Mouse (Mus musculus): ENCODE data around the gene Slc15a4.

Gene Slc15a4

DNA sequence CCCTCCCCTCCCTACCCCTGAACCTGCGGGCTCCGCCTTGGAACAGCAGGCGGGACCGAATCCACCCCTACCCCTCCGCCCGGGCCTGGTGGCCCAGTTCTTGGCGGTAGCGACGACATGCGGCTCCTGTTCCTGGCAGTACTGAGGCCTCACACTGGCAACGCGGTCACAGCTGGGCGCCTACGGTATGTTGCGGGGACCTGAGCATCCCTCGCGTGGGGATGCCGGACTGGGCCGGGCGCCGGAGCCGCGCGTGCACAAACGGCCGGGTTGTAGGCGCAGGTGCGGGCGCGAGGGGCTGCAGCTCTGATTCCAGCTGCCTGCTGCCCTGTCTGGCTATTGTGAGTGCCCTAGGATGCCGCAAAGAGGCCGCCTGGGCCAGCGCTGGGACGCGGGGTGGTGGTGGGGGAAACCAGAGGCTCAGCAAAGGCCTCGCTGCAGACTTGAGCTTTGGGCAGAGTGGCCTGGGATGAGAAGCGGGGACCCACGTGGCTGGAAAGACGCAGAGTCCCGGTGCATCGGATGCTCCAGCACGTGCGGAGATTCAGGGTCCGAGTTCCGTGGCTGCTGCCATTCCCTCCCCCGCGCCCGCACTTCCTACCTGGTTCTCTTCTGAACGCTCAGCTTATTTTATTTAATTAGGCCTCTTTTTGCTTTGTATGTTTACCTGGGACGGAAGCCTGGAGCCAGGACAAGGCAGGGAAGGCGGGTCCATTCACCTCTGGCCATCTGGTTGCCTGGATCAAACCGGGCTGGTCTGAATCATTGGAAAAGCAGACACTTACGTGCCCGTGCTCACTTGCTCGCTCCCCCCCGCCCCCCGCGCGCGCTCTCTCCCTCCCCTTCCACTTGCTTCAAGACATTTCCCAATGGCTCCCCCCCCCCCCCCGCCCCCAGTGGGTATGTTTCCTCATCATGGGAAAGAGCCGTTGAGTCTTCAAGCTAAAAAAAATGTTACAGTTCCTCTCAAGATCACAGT lies at the start of gene Slc15a4, which contains the start of gene Glt1d1:
Gene Slc15a4, minus strand, starts transcription at position 731 of the 979 bp plus-strand sequence.
Gene Glt1d1, plus strand, starts transcription at position 96 of the 979 bp plus-strand sequence.
- in situ Hi-C loops (cut with MboI, MseI): no loop called here

DNA sequence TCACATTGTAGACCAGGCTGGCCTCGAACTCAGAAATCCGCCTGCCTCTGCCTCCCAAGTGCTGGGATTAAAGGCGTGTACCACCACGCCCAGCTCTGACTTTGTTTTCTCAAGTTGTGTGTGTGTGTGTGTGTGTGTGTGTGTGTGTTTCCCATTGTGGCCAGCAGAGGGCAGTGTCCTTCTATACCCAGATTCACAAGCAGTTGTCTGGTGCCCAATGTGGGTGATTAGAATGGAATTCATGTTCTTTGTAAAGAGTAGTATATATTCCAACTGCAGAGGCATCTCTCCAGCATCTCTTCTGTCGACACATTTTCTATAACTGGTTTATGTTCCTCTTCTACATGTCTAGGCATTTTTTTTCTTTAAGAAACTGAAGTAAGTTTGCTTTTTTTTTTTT lies 45.8 kb upstream of the Slc15a4 start:
- in situ Hi-C loops (cut with MboI, MseI): loop anchor here in 1 of 2 experiments (25.0 kb wide), 1 partner anchor 1816 kb away; no protein-coding TSS in a partner anchor

DNA sequence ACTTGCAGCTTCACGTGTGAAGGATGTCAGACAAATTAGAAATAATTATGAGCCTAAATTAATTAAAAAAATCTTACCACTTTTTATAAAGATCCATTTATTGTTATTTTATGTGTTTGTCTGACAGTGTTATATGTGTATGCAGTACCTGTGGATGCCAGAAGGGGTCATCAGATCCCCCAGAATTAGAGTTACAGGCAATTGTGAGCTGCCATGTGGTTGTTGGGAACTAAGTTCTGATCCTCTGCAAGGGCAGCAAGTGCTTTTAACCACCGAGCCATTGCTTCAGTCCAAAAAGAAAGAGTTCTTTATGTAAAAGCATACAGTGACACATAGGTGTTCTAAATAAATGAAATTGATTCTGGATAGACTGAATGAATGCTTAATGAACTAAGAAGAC lies 44.9 kb upstream of the Slc15a4 start:
- in situ Hi-C loops (cut with MboI, MseI): loop anchor here in 1 of 2 experiments (25.0 kb wide), 1 partner anchor 1815 kb away; no protein-coding TSS in a partner anchor

DNA sequence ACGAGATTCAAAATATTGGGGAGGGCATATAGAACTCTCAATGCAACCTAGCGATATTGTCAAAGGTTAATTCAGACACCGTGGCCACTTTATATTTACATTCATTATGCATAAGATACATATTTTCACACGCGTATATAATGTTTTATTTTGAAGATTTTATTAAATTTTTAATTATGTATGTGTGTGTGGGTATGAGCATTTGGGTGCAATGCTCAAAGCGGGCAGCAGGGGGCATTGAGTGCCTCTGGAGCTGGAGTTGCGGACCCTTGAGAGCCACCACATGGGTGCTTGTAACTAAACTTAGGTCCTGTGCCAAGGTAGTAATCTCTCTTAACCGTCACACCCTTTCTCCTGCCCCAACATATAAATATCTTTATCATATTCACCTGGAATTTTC lies 41.2 kb upstream of the Slc15a4 start:
- in situ Hi-C loops (cut with MboI, MseI): no loop called here

DNA sequence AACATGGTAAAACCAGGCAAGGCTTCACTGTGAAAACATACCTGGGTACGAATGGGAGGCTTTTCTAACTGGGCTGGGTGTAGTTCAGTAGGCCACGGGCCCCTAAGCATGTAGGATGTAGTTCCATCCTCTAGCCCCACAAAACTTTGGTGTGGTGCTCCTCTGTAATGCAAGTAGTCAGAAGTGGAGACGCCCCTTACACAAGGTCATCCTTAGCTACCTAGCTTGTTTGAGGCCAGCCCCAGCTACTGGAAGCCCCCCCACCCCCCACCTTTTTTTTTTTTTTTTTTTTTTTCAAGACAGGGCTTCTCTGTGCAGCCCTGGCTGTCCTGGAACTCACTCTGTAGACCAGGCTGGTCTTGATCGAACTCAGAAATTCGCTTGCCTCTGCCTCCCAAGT lies 28.3 kb upstream of the Slc15a4 start:
- in situ Hi-C loops (cut with MboI, MseI): loop anchor here in 1 of 2 experiments (10.0 kb wide), 1 partner anchor 1596 kb away; no protein-coding TSS in a partner anchor

DNA sequence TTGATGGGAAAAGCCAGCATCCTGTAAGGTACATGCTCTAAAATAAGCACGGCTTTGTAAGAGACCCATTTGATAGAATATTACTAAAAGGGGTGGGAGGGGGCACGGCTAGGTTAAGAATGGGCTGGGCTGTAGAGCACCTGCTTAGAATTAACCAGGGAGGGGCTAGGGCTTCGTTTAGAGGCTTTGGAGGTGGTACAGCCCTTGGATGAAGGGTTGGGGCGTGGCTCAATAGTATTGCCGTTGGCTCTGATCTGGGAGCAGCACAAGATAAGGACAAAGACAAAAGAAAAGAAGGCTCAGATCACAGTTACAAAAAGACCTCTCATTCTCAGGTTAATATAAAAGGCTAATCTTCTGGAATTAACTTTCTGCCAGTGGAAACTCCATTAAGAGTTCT lies 27.6 kb upstream of the Slc15a4 start:
- in situ Hi-C loops (cut with MboI, MseI): loop anchor here in 1 of 2 experiments (10.0 kb wide), 1 partner anchor 1595 kb away; no protein-coding TSS in a partner anchor

DNA sequence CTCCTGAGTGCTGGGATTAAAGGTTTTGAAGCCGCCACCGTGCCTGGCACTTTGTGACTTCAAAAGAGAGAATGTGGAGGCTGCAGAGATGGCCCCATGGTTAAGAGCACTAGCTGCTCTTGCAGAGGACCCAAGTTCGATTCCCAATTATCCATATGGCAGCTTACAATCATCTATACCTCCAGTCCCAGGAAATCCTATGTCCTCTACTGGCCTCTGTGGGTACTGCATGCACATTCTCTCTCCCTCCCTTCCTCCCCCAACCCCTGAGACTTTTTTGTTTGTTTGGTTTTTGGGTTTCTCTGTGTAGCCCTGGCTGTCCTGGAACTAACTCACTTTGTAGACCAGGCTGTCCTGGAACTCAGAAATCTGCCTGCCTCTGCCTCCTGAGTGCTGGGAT lies 26.6 kb upstream of the Slc15a4 start:
- in situ Hi-C loops (cut with MboI, MseI): no loop called here

DNA sequence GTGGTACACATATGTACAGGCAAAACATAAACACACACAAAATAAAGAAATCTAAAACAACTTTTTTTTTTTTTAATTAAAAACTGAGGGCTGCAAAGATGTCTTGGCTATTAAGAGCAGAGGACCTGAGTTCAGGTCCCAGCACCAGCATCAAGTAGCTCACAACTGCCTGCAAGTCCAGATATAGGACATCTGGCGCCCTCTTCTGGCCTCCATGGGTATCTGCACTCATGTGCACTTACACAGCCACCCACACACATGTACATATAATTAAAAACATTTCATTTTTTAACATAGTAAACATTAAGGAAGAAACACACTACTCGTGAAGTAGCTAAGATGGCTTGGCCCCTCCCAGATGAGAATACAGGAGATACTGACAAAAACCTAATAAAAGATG lies 25.6 kb upstream of the Slc15a4 start:
- in situ Hi-C loops (cut with MboI, MseI): no loop called here

DNA sequence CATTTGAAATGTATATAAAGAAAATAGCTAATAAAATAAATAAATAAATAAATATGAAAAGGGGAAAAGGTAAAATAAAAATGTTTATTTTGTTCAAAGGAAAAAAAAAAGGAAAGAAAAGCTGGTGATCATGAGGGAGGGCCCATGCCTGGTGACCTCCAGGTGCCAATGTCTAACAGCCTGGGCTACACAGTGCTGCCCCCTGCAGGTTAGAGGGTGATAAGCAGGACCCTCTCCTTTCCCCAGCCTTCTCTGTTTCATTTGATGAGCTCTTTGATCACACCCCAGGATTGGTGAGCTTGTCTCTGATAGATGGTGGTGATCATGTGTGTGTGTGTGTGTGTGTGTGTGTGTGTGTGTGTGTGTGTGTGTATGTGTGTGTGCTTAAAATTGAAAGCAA lies 16.4 kb upstream of the Slc15a4 start:
- in situ Hi-C loops (cut with MboI, MseI): no loop called here

DNA sequence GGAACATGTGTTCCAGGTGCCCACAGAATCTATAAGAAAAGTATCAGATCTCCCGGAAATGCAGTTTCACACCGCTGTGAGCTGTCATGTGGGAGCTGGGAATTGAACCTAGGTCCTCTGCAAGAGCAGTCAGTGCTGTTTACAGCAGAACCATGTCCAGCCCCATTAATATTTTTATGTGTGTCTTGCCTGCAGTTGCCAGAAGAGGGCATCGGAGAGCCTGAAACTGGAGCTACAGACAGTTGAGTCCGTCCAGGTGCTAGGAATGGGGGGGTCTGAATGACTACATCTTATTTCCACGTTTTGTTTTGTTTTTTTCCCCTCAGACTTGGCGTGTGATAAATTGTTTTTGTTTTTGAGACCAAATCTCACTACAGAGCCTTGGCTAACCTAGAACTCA lies 15.3 kb upstream of the Slc15a4 start:
- in situ Hi-C loops (cut with MboI, MseI): no loop called here

DNA sequence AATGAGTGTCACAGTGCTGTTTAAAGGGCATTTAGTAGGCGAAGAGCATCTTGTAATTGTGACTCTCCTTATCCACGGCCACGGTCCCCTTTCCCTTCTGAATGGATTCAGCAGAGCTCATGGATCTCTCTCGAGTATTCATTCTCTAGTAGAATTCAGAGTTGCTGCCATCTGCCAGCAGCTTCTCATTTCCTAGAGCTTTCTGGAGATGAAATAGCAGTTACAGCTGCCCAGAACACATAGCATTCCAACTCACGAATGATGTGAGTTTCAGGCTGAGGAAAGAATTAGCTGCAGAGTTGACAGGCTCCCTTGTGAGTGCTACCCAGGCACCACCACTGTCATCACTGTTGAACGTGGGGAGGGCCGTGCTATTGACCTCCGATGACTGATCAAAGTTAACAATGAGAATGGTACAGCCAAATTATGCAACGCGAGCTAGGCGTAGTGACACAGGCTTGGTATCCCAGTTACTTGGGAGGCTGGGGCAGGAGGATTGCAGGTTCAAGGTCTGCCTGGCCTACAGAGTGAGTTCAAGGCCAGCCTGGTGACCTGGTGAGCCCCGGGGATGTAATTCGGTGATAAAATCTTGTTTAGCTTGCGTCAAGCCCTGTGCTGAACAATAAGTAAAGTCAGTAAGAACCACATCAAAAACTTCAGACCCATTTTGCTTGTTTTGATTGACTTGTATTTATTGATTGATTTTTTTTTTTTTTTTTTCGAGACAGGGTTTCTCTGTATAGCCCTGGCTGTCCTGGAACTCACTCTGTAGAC lies 8.7 kb upstream of the Slc15a4 start:
- in situ Hi-C loops (cut with MboI, MseI): no loop called here

DNA sequence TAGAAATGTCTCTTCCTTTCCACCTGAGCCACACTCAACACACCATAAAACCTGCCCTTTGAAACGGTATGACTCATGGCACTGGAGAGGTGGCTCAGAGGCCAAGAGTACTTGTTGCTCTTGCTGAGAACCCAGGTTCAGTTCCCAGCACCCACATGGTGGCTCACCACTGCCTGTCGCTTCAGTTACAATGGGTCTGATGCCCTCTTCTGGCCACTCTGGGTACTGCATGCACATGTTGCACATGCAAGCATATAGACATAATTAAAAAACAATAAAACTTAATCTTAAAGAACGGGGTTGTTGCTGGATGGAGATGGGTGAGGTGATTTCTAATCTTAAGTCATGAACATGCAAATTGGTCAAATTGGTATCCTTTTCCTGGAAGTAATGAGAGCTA lies 7.7 kb upstream of the Slc15a4 start:
- in situ Hi-C loops (cut with MboI, MseI): no loop called here

DNA sequence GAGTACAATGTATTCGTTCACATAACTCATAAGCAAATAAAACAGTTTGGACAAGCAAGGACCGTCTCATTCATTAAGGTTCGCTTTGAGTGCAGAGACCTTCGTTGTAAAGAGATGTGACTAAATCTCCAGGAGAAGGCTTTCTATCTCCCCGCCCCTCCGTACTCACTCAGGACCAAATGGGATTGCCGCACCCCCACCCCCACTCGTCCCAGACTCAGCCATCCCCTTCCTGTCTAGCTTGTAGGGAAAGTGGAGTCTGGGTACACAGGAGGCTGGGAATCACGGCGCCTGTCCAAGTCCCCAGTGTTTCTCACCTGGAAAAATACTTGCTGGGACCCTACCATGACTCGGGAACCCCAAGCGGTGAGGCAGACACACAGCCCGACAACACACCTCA lies 6.9 kb upstream of the Slc15a4 start:
- in situ Hi-C loops (cut with MboI, MseI): no loop called here

DNA sequence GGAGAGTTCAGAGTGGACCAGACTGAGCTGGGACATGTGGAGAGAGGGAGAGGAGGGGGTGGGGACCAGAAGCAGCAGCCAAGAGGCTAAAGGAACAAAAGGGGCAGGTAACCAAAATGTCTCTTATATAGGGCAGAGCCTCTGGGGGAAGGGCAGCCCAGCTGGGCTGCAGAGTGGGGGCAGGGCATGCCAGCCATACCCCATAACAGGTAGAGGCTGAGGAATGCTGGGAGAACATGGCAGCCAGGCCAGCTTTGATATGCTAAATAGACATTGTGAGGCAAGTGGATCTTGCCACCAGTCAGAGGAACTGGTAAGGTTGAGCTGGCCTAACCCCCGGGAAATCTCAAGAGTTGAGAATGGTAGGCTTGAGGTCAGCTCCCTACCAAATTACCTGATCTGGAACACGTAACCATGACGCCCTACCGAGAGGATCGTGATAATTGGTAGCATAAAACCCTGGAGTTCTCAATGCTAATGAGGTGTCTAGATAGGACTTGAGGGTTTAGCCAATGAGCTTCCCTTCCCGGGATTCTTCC lies 6.4 kb upstream of the Slc15a4 start:
- in situ Hi-C loops (cut with MboI, MseI): no loop called here

DNA sequence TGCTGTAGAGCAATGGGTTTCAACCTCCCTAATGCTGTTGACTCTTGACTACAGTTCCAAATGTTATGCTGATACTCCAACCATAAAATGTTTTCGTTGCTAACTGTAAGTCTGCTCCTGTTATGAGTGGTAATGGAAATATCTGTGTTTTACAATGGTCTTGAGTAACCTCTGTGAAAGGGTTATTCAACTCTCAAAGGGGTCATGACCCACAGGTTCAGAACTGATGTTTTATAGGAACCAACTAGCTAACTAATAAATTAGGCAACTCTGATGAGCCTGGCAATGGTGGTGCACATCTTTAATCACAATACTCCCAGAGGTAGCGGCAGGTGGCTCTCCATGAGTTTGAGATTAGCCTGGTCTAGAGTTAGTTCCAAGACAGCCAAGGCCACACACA lies 5.5 kb upstream of the Slc15a4 start:
- in situ Hi-C loops (cut with MboI, MseI): no loop called here

DNA sequence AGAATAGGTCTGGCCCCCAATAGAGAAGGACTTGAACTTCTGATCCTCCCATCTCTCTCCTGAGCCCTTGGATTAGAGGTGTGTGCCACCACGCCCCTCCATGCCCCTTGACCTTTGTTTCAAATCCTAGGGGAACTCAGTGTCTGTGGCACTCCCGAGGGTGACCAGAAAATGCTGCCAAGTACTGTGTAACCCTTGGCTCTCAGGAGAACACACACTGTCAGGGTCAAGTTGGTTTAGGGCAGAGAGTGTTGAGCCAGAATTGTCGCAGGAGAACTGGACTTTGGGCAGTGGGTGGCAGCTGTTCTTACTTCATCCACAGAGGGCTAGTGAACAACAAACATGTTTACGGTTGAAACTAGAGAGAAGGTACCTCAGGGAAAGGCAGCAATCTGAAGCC lies 4.9 kb upstream of the Slc15a4 start:
- in situ Hi-C loops (cut with MboI, MseI): no loop called here

DNA sequence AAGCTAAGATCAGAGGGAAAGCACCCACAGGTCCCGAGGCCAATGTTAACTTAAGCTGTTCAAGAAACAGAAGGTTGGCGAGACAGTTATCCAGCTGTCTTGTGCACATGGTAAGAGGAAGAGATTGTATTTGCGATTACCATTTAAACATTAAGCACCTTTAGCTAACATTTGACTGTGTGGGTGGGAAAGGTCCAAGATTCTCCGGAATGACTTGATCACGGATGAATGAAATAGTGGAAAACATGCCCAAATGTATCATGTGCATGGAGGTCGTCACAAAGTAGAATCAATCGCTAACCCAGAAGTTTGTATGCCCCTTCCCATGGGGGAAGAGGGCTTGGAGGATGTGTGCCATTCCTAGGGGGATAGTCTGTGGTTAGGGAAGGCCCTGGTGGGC lies 969 bp upstream of the Slc15a4 start:
- in situ Hi-C loops (cut with MboI, MseI): no loop called here

DNA sequence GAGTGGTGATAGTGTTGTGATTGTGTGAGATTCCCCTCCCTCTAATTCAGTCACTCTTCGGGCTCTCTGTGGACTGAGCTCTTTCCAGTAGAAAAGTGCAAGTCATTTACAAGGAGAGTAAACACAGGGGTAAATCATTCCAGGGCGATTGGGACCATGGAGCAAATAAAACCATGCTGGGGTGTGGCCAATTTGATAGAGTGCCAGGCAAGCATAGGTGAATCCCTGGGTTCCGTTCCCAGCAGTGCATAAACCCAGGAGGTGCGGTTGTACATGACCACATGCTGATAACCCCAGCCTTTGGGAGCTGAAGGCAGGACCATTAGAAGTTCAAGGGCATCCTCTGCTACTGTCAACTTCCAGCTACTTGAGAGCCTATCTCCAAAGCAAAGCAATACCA lies 491 bp upstream of the Slc15a4 start:
- in situ Hi-C loops (cut with MboI, MseI): no loop called here

DNA sequence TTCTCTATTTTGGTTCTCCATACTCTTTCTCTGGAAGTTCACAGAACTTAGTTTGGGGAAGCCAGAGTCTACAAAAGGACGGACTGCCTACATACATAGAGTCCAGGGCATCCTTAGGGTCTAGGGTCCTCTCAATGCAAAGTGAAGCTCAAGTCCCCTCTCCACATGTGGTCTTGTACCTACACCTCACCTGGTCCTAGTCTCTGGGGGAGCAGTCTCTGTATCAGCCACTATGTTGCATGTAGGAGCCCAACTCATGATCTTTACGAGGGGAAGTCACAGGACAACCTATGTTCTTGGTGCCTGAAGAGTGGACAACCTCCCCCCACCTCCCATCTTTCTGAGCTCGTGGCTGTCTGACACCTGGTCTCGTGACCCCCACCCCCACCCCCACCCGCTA lies 1.0 kb downstream of the Slc15a4 start:
- in situ Hi-C loops (cut with MboI, MseI): no loop called here

DNA sequence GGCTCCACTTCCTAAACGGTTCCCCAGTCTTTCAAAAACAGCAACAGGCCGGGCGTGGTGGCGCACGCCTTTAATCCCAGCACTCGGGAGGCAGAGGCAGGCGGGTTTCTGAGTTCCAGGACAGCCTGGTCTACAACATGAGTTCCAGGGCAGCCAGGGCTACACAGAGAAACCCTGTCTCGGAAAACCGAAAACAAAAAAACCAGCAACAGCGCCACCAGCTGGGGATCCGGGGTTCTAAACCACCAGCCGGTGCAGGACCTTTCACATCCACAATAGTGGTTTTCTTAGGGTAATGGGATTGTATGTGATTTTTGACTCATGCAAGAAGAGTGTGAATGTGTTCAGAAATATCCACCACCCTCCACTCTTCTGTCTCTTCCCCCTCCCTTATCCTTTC lies 5.5 kb downstream of the Slc15a4 start:
- in situ Hi-C loops (cut with MboI, MseI): no loop called here

DNA sequence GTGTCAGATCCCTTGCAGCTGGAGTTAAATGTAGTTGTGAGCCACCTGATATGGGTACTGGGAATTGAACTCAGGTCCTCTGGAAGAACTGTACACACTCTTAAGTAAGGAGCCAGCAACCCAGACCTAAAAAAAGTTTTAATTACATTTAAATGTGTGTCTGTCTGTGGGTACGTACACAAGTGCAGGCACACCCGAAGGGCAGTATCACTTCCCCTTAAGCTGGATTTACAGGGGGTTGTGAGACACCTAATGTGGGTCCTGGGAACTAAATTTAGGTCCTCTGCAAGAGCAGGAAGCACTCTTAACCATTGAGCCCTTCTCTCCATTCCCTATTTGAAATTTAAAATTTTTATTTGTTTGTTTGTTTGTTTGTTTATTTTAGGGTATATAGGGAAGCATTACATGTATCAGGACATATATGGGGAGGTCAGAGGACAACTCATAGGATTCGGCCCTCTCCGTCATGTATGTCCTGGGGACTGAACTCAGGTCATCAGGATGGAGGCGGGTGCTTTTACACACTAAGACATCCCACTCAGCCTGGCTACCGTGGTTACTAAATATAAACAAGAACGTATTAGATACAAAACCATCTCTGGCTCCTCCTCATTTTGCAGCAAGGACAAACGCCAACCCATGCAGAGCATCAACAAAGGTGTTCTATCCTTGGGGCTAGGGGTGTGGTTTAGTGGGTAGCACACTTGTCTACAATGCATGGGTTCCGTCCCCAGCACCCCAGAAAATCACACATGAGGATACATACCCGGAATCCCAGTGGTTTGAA lies 8.1 kb downstream of the Slc15a4 start:
- in situ Hi-C loops (cut with MboI, MseI): loop anchor here (25.0 kb wide), 1 partner anchor 1388 kb away; the partner anchor contains the start of genes Ran (in 2 of the 2) and Stx2 (in 2 of the 2)

Data from T-helper 17 cell (primary cell).